Mouse (Mus musculus): ENCODE measurements around the gene Plekhg1. TPM values are rescaled to one million over a fixed set of nuclear protein-coding genes. Genes with fewer than 3 reads are reported as not detected.

Plekhg1 gene
- total and polyA plus RNA-seq, 2 experiments from 2014 or later, result 6.8 to 14.8 TPM

DNA sequence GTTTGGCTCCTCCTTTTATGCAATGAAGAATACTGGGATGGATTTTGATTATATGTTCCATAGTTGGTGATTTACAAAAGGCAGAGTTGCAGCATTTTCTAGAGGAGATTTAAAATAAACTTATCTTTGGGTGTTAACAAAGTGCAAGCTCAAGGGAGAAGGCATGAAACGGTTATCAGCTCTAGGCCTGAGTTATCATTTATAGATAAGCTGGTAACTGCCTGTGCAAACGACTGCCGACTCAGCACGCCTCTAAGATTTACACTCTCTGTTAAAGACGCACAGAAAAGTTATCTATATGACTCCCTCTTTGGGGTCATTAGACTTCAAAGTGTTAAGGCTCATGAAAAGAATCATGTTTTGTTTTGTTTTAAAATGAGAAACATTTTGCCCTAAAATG lies 46.8 kb downstream of the Plekhg1 start:
- WGBS, result 86% methylated on average over 5 of the region's 5 CpGs
- Histone ChIP-seq H3K27me3 (ENCODE audit: insufficient read depth, low read length) (no peaks in the 10 kb centered on the region), H3K27ac (no peak overlapping the region), H3K4me1 (ENCODE audit: insufficient read depth, low read length) (no peaks in the 10 kb centered on the region), H3K4me2 (ENCODE audit: low read depth, low read length) (no peak overlapping the region), H3K9ac (replicated peaks; ENCODE audit: low read length) (no peak overlapping the region), H3K4me3 (ENCODE audit: low read length) (no peak overlapping the region), H3K36me3 (ENCODE audit: insufficient read depth, low read length) (no peaks in the 10 kb centered on the region), H3K9me3 (ENCODE audit: low read length) (no peaks in the 10 kb centered on the region)
- DNase-seq (ENCODE audit: low spot score) (no peak), ATAC-seq (no peak)
- no peak for TF ChIP-seq CTCF (IDR thresholded peaks at IDR 0.05; ENCODE audit: low read depth)

DNA sequence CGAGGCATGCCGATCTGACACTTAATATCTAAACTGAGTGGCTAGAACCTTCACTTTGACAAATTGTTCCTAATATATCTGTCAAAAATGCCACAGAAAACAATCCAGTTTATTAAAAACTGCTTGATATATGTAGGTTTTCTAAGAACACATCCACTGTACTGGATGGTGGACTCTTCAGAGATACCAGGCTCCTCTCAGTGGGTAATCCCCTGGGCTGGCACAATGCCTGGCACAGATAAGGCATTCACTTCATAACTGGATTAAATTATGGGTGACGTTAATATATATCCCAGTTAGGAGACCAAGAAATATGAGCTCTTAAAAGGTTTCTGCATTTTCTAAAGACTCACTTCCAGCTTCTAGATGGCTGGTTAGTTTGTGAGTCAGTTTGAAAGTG lies 53.7 kb downstream of the Plekhg1 start:
- no peak for TF ChIP-seq CTCF (IDR thresholded peaks at IDR 0.05; ENCODE audit: low read depth)
- DNase-seq (ENCODE audit: low spot score), result no peak
- Histone ChIP-seq H3K9ac (replicated peaks; ENCODE audit: low read length) (no peak overlapping the region), H3K27me3 (ENCODE audit: insufficient read depth, low read length) (no peaks in the 10 kb centered on the region), H3K4me2 (ENCODE audit: low read depth, low read length) (no peak overlapping the region), H3K9me3 (ENCODE audit: low read length) (no peaks in the 10 kb centered on the region), H3K27ac (no peak overlapping the region), H3K36me3 (ENCODE audit: insufficient read depth, low read length) (no peaks in the 10 kb centered on the region), H3K4me1 (ENCODE audit: insufficient read depth, low read length) (no peaks in the 10 kb centered on the region), H3K4me3 (ENCODE audit: low read length) (no peak overlapping the region)
- ATAC-seq, result no peak
- WGBS, result 69% methylated on average over 3 of the region's 3 CpGs

DNA sequence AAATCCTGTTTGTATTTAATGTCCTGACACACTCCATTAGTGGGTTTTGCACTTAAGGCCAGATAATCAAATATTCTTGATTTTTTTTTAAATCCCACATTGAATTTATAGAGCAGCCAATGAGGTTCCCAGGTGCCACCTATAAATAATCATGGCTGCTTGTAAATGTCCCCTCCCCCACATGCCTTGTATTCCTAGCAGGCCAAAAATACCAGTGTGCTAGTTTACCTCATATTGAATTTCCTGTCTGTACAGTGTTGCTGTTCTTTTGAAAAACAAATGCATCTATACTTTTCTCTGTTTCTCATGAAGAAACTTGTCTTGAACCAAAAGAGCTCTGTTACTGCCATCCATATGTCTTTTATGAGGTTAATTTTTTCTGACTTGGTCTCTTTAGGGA lies 59.3 kb downstream of the Plekhg1 start:
- Histone ChIP-seq H3K9me3 (ENCODE audit: low read length) (no peaks in the 10 kb centered on the region), H3K4me3 (ENCODE audit: low read length) (no peak overlapping the region), H3K4me1 (ENCODE audit: insufficient read depth, low read length) (no peaks in the 10 kb centered on the region), H3K4me2 (ENCODE audit: low read depth, low read length) (no peak overlapping the region), H3K36me3 (ENCODE audit: insufficient read depth, low read length) (no peaks in the 10 kb centered on the region), H3K27ac (no peak overlapping the region), H3K27me3 (ENCODE audit: insufficient read depth, low read length) (no peaks in the 10 kb centered on the region), H3K9ac (replicated peaks; ENCODE audit: low read length) (no peak overlapping the region)
- DNase-seq (ENCODE audit: low spot score), result no peak
- no peak for ATAC-seq
- TF ChIP-seq CTCF (IDR thresholded peaks at IDR 0.05; ENCODE audit: low read depth), result no peak

DNA sequence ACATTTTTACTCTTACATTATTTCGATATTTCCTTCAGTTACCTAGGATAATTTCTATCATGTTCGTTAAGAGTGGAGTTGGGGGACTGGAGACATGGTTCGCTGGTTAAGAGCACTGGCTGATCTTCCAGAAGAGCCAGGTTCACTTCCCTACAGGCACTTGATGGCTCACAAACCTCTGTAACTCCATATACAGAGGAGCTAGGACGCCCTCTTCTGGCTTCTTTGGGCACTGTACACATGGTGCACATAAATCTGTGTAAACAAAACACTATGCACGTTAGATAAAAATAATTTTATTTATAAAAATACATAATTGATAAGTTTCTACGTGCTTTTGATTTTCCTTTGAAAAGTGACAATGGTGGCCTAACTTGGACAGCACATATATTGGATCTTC lies 61.1 kb downstream of the Plekhg1 start:
- WGBS, result 81% methylated on average over 6 of the region's 6 CpGs
- Histone ChIP-seq H3K4me1 (ENCODE audit: insufficient read depth, low read length) (no peaks in the 10 kb centered on the region), H3K27ac (no peak overlapping the region), H3K4me3 (ENCODE audit: low read length) (no peak overlapping the region), H3K9ac (replicated peaks; ENCODE audit: low read length) (no peak overlapping the region), H3K36me3 (ENCODE audit: insufficient read depth, low read length) (no peaks in the 10 kb centered on the region), H3K27me3 (ENCODE audit: insufficient read depth, low read length) (no peaks in the 10 kb centered on the region), H3K4me2 (ENCODE audit: low read depth, low read length) (no peak overlapping the region), H3K9me3 (ENCODE audit: low read length) (no peaks in the 10 kb centered on the region)
- peak; percentile 27 for TF ChIP-seq CTCF (IDR thresholded peaks at IDR 0.05; ENCODE audit: low read depth)
- DNase-seq (ENCODE audit: low spot score) (no peak), ATAC-seq (no peak)

DNA sequence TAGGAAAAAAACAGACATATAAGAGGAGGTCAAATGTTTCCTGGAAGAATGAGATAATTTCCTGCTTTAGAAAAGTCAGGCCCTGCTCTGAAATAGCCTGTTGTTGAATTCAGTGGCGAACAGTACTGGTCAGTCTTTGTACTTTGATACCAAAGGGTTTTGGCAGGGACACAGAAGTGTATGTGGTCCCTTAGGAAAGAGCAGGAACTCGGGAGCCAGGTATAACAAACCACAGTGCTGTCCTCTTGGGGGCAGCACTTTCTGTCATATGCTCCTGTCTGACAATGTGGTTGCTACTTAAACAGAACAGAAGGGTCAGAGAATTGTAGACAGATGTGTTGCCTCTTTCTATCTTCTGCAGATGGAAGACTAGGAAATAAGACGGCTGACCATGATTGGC lies 65.2 kb downstream of the Plekhg1 start:
- ATAC-seq (no peak), DNase-seq (ENCODE audit: low spot score) (no peak)
- no peak overlapping the region for H3K27ac ChIP-seq
- H3K9ac ChIP-seq (replicated peaks; ENCODE audit: low read length), result no peak overlapping the region
- no peaks in the 10 kb centered on the region for H3K27me3 ChIP-seq (ENCODE audit: insufficient read depth, low read length)
- H3K9me3 ChIP-seq (ENCODE audit: low read length), result no peaks in the 10 kb centered on the region
- TF ChIP-seq CTCF (IDR thresholded peaks at IDR 0.05; ENCODE audit: low read depth), result peak; percentile 27; the same call in 1 of the 2 replicates
- H3K4me2 ChIP-seq (ENCODE audit: low read depth, low read length), result no peak overlapping the region
- no peaks in the 10 kb centered on the region for H3K4me1 ChIP-seq (ENCODE audit: insufficient read depth, low read length)
- no peaks in the 10 kb centered on the region for H3K36me3 ChIP-seq (ENCODE audit: insufficient read depth, low read length)
- 57% methylated on average over 3 of the region's 3 CpGs for WGBS
- no peak overlapping the region for H3K4me3 ChIP-seq (ENCODE audit: low read length)

GRCm38 (mm10) chr10:3807980-3808379 lies 67.8 kb downstream of the Plekhg1 start:
- no peaks in the 10 kb centered on the region for H3K4me1 ChIP-seq (ENCODE audit: insufficient read depth, low read length)

DNA sequence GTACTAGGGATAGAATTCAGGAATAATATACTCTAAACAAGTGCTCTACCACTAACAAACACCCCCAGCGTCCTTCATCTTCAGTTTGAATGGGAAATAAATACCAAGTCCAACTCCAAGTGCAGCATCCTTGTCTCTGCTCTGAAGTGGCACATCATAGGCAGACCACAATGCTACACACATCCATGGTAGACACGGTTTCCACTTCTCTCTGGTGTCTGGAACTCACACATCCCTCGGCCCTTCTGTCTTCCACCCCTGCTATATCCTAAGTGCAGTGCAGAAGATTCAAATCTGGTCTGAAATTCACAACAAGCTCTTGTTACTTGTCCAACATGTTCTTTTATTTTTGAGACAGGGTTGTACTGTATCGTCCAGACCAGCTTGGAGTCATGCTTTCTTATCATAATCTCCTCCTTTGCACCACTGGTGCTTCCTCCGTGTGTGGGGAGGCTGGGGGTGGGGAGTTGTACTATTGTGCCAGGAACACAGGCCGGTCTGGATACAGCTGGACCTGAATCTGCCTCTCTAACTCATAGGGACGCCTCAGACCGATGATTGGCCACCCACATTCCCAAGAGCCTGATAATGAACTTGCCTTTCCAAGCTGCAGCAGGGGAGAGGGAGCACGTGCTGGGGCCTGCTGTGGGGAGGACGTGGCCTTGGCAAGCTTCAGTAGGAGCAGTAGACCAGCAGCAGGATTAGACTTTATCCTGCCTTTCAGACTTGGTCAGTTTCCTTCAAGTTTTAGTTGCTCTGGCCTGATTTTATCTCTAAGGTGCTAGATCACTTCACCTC lies 70.5 kb downstream of the Plekhg1 start:
- H3K9me3 ChIP-seq (ENCODE audit: low read length), result no peaks in the 10 kb centered on the region
- WGBS, result 57% methylated on average over 10 of the region's 10 CpGs
- H3K4me2 ChIP-seq (ENCODE audit: low read depth, low read length), result no peak overlapping the region
- no peak for DNase-seq (ENCODE audit: low spot score)
- no peaks in the 10 kb centered on the region for H3K4me1 ChIP-seq (ENCODE audit: insufficient read depth, low read length)
- TF ChIP-seq CTCF (IDR thresholded peaks at IDR 0.05; ENCODE audit: low read depth), result no peak
- H3K27me3 ChIP-seq (ENCODE audit: insufficient read depth, low read length), result no peaks in the 10 kb centered on the region
- no peak overlapping the region for H3K27ac ChIP-seq
- H3K36me3 ChIP-seq (ENCODE audit: insufficient read depth, low read length), result no peaks in the 10 kb centered on the region
- no peak overlapping the region for H3K4me3 ChIP-seq (ENCODE audit: low read length)
- no peak for ATAC-seq
- H3K9ac ChIP-seq (replicated peaks; ENCODE audit: low read length), result no peak overlapping the region

More at GRCm38 (mm10) chr10:3807980-3808379, 67.8 kb downstream of the Plekhg1 start:
- no peak overlapping the region for H3K4me2 ChIP-seq (ENCODE audit: low read depth, low read length)
- H3K27me3 ChIP-seq (ENCODE audit: insufficient read depth, low read length), result no peaks in the 10 kb centered on the region
- no peak overlapping the region for H3K9ac ChIP-seq (replicated peaks; ENCODE audit: low read length)
- ATAC-seq (no peak), DNase-seq (ENCODE audit: low spot score) (no peak)
- 96% methylated on average over 3 of the region's 3 CpGs for WGBS
- H3K4me3 ChIP-seq (ENCODE audit: low read length), result no peak overlapping the region
- H3K36me3 ChIP-seq (ENCODE audit: insufficient read depth, low read length), result no peaks in the 10 kb centered on the region
- H3K27ac ChIP-seq, result no peak overlapping the region
- TF ChIP-seq CTCF (IDR thresholded peaks at IDR 0.05; ENCODE audit: low read depth), result no peak
- no peaks in the 10 kb centered on the region for H3K9me3 ChIP-seq (ENCODE audit: low read length)

Data from hindbrain, postnatal 0 days (tissue).